Mouse (Mus musculus) layer of hippocampus, adult 11-12 months (tissue): ENCODE measurements around the gene Cdh11.

Experiments used
- DNase-seq: peaks from one replicate; pipeline ENCODE4 v3.0.0; 2022; ENCODE audit warnings: low spot score

Cdh11 gene

DNA sequence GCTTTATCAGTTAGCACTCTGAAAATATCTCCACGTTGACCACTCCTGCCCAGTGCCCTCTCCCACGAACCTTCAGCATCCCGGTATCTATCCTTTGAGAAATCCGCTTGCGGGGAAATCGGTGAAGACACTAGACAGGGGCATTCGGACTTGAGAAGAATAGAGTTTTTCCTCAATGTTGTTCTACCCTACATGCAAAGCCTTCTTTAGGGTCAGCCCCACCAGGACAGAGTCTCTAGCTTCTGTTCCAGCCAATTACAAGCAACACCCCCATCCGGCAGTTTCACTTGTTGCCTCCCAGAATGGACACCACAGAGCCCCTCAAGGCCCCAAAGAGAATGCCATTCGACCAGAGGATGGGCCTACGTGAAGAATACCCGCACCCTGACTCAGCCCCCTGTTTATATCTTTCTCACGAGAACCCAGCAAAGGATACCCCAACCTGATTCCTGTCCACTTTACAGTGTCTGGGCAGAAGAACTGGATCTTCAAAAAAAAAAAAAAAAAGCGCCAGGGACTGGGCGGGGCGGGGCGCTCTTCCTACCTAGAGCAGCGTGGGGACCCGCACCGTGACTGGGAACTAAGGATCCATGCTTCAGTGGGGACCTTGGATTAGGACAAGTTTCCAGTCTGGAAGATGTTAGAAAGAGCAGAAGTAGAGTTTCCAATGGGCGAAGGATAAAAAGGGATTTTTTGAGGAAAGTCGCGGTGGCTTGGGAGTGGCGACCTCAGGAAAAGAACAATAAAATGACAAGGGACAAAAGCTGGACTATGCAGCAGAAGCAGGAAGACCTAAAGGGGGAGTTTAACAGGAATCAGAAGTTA, at the start of gene Cdh11:
Gene Cdh11 (minus strand): TSS at position 51 of the 825 bp plus-strand sequence.
- no peak for DNase-seq

GRCm38 (mm10) chr8:102813959-102814358, 28.5 kb upstream of the Cdh11 start:
- DNase-seq = no peak

GRCm38 (mm10) chr8:102790303-102790702, 4.9 kb upstream of the Cdh11 start:
- no peak for DNase-seq

- DNase-seq = no peak
Measured at GRCm38 (mm10) chr8:102786467-102787360, 1.3 kb upstream of the Cdh11 start.

DNA sequence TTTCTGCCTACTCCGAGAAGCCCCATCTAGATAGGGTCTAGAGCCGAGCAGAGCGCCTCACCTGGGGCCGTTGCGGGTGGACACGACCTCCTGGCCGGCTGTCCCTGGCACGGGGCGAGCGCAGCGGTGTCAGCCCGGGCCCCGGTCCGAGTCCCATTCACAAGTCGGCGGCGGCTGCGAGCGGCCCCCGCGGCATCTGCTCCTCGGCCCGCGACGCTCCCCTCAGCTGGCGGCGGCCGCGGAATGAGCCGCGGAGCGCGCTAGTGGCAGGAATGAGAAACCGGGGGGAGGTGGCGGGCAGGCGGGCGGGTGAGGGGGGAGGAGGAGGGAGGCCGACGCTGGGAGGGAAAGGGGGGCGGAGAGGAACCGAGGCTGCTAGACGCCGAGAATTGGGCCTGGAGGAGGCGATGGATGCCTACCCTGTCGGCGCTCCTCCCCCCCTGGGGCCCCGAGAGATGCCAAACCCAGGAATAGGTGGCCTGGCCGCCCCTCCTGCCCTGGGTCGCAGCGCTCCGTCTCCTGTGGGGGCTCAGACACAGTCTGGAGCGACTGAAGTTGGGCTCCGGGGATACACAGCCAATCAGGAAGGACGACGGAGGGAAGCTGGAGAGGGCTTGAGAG, 497 bp downstream of the Cdh11 start:
- peak; percentile 60 for DNase-seq

- DNase-seq = peak; percentile 46
Measured at GRCm38 (mm10) chr8:102783821-102784591, 1.4 kb downstream of the Cdh11 start.

DNA sequence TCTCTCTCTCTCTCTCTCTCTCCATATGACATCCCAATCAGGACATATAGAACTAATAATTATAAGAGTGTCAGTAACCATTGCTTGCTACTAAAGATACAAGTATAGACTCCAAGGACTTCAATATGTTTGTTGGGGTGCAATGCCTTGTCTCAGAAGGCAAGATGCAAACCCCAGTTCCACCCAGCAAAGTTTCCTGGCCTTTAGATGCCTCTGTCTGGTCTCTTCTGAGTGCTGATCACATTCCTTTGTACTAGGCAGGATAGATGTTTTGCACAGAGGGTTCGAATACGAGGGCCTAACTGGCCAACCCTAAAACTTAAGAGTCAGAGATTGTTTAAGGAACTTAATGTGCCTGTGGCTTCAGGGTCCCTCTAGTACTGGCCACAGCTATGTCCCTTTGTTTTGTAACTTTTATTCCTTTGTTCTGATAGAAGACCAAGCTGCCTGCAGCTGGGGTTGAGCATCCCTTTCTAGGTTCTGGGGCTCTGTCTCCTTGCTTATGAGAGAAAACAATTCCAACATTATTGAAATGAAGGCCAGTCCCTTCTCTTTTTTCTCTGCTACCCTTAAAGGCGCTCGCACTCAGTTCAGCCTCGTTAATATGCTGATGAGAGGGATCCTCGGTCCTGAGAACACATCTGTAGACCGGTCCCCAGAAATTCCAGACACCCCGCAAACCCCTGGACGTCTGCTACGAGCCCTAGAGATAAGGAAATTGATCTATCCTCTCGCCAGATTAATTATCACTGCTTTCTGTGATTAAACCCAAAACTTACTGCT, 2.5 kb downstream of the Cdh11 start:
- DNase-seq = no peak

GRCm38 (mm10) chr8:102780899-102781298, 4.5 kb downstream of the Cdh11 start:
- peak; percentile 83 for DNase-seq

DNA sequence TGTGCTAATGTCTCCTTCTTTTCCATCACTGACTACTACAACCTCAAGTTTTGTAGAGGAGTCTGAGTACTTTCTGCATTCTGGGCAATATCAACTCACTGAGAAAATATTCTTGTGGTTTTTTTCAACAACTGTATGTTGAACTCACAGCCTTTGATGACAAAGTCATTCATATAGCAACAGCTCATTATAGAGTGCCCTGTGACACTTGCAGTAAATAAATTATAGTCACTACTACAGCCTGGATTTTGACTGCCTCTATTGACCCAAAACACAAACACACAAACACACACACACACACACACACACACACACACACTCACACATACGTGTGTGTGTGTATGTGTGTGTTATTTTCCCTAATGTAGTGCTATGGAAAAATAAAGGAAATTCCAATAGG, 10.8 kb downstream of the Cdh11 start:
- no peak for DNase-seq

GRCm38 (mm10) chr8:102771456-102771855, 14.0 kb downstream of the Cdh11 start:
- no peak for DNase-seq

GRCm38 (mm10) chr8:102753839-102754238, 31.6 kb downstream of the Cdh11 start:
- DNase-seq = no peak

DNA sequence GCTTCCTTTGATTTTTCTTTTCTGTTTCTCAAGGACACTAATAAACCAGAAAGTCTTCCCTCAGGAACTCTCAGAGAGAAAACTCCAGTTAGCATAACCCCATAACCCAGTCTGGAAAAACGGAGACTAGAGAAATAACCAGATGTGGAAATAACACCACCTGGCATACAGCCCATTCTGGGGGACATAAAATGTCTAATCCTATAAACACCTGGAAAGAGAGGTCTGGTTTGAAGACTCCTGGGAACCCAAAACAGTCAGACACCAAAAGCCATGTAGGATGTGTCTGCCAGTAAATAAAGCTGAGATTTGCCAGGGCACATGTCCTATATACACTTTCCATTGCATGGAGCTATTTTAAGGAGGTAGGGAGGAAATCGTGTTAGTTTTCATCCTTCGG, 42.5 kb downstream of the Cdh11 start:
- DNase-seq = no peak

- no peak for DNase-seq
Measured at GRCm38 (mm10) chr8:102742008-102742591, 43.3 kb downstream of the Cdh11 start.

GRCm38 (mm10) chr8:102740963-102741362, 44.5 kb downstream of the Cdh11 start:
- DNase-seq = no peak

DNA sequence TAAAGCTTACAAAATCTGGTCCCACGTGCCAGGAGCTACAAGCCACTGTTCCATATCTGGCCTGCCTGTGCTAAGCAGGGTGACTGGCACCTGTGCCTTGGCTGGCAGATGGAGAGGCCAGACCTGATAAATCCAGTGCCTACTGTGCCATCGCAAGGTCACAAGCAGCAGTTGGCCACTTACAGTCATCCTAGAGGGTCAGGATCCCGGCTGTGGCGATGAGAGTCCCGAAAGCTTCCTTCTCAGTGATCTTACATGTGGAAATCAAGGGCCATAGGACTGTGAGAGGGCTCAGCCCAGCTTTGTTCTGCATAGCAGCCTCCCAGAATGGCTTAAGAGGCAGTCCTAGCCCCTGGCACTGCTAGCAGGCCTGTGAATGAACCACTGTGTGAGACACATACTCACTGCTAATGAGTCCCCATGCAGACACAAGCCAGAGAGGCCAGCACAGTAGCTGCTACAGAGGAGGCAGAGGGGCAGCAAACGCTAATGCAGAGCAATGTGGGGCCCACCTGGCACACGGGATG, 46.4 kb downstream of the Cdh11 start:
- peak; percentile 53 for DNase-seq

DNA sequence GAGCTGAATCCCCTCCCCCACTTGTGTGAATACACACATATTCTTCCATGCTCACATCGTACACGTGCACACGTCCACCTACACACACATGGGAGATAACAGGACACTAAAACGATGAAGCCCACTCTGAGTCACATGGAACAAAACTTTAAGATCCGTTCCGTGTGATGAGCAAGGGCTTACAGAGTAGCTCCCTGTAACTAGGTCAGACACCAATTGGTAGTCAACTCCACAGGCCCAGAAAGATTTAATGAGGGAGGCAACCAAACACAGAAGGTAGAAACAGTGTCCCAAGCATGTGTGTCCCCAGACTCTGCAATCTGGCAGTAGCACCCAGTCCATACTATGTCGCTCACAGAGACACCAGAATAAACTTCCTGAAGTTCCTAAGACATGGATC, 47.0 kb downstream of the Cdh11 start:
- peak; percentile 14 for DNase-seq

DNA sequence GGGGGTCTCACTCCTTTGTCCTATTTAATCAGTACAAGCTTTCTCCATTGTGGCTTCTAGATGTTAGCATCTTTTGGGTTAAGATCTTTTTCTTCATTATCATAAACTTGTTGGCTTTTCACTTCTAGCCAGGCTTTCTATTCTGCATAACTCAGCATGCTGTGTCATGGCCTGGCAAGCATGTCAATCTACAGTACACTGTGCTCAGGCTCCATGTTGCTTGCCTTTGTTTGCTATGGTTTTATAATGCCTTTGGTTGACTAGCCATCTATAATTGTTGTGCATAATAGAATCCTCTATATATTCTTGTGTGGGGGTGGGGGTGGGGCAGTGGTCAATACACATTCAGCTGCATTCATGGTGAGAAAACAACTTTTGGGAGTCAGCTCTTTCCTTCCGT, 51.0 kb downstream of the Cdh11 start:
- no peak for DNase-seq

DNA sequence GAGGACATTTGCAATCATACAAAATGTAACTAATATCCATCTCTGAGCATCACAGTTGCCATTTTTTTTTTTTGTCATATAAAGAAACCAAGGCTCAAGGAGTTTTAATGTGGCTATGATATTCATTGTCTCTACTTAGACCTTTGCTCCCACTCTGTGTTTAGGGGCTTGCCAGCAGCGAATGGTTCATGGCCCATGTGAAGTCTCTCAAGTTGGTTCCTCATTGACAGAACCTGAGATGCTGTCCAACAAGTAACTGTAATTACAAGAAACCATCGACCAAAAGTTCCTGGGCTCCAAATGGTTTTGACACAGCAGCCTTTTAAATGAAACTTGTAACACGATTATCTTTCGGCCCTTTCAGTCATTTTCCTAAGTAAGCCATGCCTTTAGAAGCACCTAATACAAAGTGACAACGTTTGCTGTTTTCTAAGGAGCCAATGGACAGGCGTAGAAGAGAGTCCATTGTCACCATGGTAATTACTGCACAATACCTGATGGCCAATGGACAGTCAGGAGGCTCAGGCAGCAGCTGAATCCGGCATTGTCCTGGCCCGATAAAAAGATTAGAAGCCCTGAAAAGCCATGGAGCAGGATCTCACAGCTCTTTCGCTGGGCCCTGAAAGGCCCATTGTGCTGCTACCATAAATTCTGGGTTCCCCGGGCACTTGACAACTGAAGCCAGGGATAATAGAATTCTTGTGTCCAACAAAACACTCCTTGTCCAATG, 59.1 kb downstream of the Cdh11 start:
- peak; percentile 33 for DNase-seq

DNA sequence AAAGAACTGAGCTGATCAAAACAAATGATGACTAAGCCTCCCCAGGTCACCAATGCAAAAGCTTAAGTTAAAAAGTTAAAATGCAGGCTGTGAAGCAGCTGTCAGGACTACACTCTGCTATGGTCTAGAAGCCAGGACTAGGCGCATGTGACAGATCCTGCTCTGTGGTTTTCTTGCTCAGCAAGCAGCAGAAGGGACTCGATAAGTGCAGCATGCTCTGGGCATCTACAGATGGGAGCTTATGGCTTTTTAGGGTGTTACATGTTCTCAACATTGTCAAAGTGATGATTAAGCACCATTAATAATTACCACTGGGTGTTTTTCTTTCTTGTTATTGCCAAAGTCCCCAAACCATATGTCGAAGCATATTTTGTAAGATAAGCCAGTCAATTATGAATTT, 59.9 kb downstream of the Cdh11 start:
- DNase-seq = peak; percentile 61

DNA sequence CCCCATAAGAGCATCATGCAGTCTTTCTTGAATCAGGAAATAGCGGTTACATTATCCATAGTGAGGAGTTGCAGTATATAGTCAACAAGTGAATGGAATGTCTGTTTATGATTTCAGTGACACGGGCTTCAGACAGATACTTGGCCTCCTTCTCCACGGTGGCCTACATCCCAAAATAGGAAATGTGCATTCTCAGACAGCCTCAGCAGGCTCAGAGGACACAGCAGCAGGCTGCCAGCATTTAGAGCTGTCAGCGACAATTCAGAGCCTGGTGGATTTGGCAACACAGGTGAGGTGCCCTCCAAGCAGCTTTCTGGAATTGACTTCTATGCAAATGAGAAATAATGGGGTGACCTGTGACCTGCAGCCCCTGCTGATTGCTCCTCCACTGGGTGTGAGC, 69.5 kb downstream of the Cdh11 start:
- DNase-seq = no peak
